Mouse (Mus musculus) bone marrow macrophage, adult 2 months (primary cell): Measurements from ENCODE around the gene Gse1.

ENCODE experiments used
- CTCF ChIP-seq: IDR thresholded peaks from 2 replicates; pipeline ENCODE4 v1.5.1; 2012; ENCODE audit warnings: low read depth, mild to moderate bottlenecking, low read length, moderate library complexity
- POLR2A ChIP-seq: IDR thresholded peaks from 2 replicates; pipeline ENCODE4 v1.6.1; 2012; ENCODE audit warnings: mild to moderate bottlenecking, low read depth, low read length, borderline replicate concordance

DNA sequence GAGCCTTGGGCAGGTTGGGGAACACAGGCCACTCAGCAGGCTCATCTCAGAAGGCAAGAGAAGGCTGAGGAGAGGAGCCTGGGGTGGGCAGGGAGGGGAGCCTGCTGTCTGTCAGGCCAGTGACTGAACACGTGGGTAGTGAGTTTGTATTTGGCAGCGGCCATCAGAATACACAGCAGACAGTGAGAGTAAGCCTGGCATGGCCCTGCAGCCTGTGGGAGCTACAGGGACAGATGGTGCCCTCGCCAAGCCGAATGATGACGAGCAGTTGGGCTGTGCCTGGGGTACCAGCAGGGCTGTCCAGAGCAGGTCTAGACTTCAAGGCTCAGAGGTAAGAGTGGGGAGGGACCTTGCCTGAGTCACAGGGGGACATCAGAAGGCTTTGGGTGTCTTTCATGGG is 399.0 kb downstream of the Gse1 start:
- TF ChIP-seq CTCF (no peak), POLR2A (no peak)
